Mouse (Mus musculus): ENCODE results near the gene Gpalpp1.

Gene Gpalpp1

GRCm38 (mm10) chr14:76110396-76111221 is at the start of gene Gpalpp1, which contains the start of gene Nufip1:
Gpalpp1 (minus strand) TSS chr14:76110760.
Nufip1 (plus strand) TSS chr14:76110891.
- DNase-seq (ENCODE audit: low read depth, low spot score): peak; percentile 82

- no peak for DNase-seq (ENCODE audit: low read depth, low spot score)
Measured at GRCm38 (mm10) chr14:76158192-76158785, 47.7 kb upstream of the Gpalpp1 start.

- no peak for DNase-seq (ENCODE audit: low read depth, low spot score)
Measured at GRCm38 (mm10) chr14:76153828-76154227, 43.3 kb upstream of the Gpalpp1 start.

GRCm38 (mm10) chr14:76153003-76153675 is 42.6 kb upstream of the Gpalpp1 start:
- no peak for DNase-seq (ENCODE audit: low read depth, low spot score)

GRCm38 (mm10) chr14:76152162-76153002 is 41.8 kb upstream of the Gpalpp1 start:
- DNase-seq (ENCODE audit: low read depth, low spot score): peak; percentile 96

- no peak for DNase-seq (ENCODE audit: low read depth, low spot score)
Measured at GRCm38 (mm10) chr14:76151820-76152161, 41.2 kb upstream of the Gpalpp1 start.

- no peak for DNase-seq (ENCODE audit: low read depth, low spot score)
Measured at GRCm38 (mm10) chr14:76151011-76151410, 40.5 kb upstream of the Gpalpp1 start.

GRCm38 (mm10) chr14:76150499-76150898 is 39.9 kb upstream of the Gpalpp1 start:
- no peak for DNase-seq (ENCODE audit: low read depth, low spot score)

- peak; percentile 55 for DNase-seq (ENCODE audit: low read depth, low spot score)
Measured at GRCm38 (mm10) chr14:76149531-76150179, 39.1 kb upstream of the Gpalpp1 start.

GRCm38 (mm10) chr14:76148294-76148693 is 37.7 kb upstream of the Gpalpp1 start:
- DNase-seq (ENCODE audit: low read depth, low spot score): no peak

GRCm38 (mm10) chr14:76147061-76147460 is 36.5 kb upstream of the Gpalpp1 start:
- no peak for DNase-seq (ENCODE audit: low read depth, low spot score)

GRCm38 (mm10) chr14:76145868-76146267 is 35.3 kb upstream of the Gpalpp1 start:
- DNase-seq (ENCODE audit: low read depth, low spot score): no peak

- DNase-seq (ENCODE audit: low read depth, low spot score): no peak
Measured at GRCm38 (mm10) chr14:76145248-76145647, 34.7 kb upstream of the Gpalpp1 start.

- DNase-seq (ENCODE audit: low read depth, low spot score): no peak
Measured at GRCm38 (mm10) chr14:76134975-76135374, 24.4 kb upstream of the Gpalpp1 start.

GRCm38 (mm10) chr14:76128174-76128573 is 17.6 kb upstream of the Gpalpp1 start:
- DNase-seq (ENCODE audit: low read depth, low spot score): no peak

- no peak for DNase-seq (ENCODE audit: low read depth, low spot score)
Measured at GRCm38 (mm10) chr14:76127311-76127710, 16.8 kb upstream of the Gpalpp1 start.

GRCm38 (mm10) chr14:76122663-76123058 is 12.1 kb upstream of the Gpalpp1 start:
- DNase-seq (ENCODE audit: low read depth, low spot score): no peak

GRCm38 (mm10) chr14:76121901-76122662 is 11.5 kb upstream of the Gpalpp1 start:
- DNase-seq (ENCODE audit: low read depth, low spot score): no peak

GRCm38 (mm10) chr14:76120472-76120871 is 9.9 kb upstream of the Gpalpp1 start:
- DNase-seq (ENCODE audit: low read depth, low spot score): no peak

- DNase-seq (ENCODE audit: low read depth, low spot score): no peak
Measured at GRCm38 (mm10) chr14:76118963-76119362, 8.4 kb upstream of the Gpalpp1 start.
